Mouse (Mus musculus) kidney, embryonic 15.5 days (tissue): ENCODE results near the gene Ugt1a6a. TPM values are rescaled to one million over a fixed set of nuclear protein-coding genes. Genes with fewer than 3 reads are reported as not detected.
A peak's percentile ranks its signal among the peaks of the same experiment; 100 is the strongest.
"Not testable (repeated sequence)": the region's sequence is repeated elsewhere in the genome, so short reads cannot be mapped to it uniquely, and the experiment has no call there.

Experiments used
- ATAC-seq: fragments of 200-750 bp; cut with Nextera tagmentation; replicated peaks from 2 replicates; pipeline ENCODE4 v1.8.0; 2017; ENCODE audit warnings: moderate TSS enrichment; ENCODE audit not compliant: low FRiP score
- H3K27ac ChIP-seq: fragments of 300-500 bp; sonication (generic); 2 replicates; pipeline ENCODE4 v1.5.1; 2015; ENCODE audit warnings: mild to moderate bottlenecking, inconsistent platforms
- H3K27me3 ChIP-seq: fragments of 300-500 bp; sonication (generic); 2 replicates; pipeline ENCODE4 v1.6.1; 2015; ENCODE audit warnings: inconsistent platforms
- H3K36me3 ChIP-seq: fragments of 300-500 bp; sonication (generic); 2 replicates; pipeline ENCODE4 v1.6.1; 2015; ENCODE audit warnings: inconsistent platforms
- H3K4me1 ChIP-seq: fragments of 300-500 bp; sonication (generic); 2 replicates; pipeline ENCODE4 v1.6.1; 2015; ENCODE audit warnings: inconsistent platforms
- H3K4me2 ChIP-seq: fragments of 300-500 bp; sonication (generic); 2 replicates; pipeline ENCODE4 v1.6.1; 2015; ENCODE audit warnings: moderate library complexity, mild to moderate bottlenecking, inconsistent platforms
- H3K4me3 ChIP-seq: fragments of 300-500 bp; sonication (generic); replicated peaks from 2 replicates; pipeline ENCODE4 v1.5.1; 2015; ENCODE audit warnings: mild to moderate bottlenecking, inconsistent platforms
- H3K9ac ChIP-seq: fragments of 300-500 bp; sonication (generic); 2 replicates; pipeline ENCODE4 v1.6.1; 2015; ENCODE audit warnings: mild to moderate bottlenecking, inconsistent platforms
- H3K9me3 ChIP-seq: fragments of 300-500 bp; sonication (generic); replicated peaks from 2 replicates; pipeline ENCODE4 v1.6.1; 2016; ENCODE audit warnings: inconsistent platforms
- WGBS: fragments of 180-500 bp; shearing (Covaris S2); methylation state at CpG from one replicate; pipeline ENCODE4 v1.1.7; 2015; ENCODE audit warnings: mixed read lengths; 5-methylcytosine and 5-hydroxymethylcytosine counted together
- polyA plus RNA-seq: library from polyadenylated mRNA; unstranded; fragments of >200 nt; fragmentation: Nextera tagmentation; extraction: Ambion mirVana; gene quantifications from 2 replicates; pipeline ENCODE4 v1.2.1, GENCODE M21; 2015

Gene Ugt1a6a
- polyA plus RNA-seq, 1 experiment from 2014 or later: 3.1 TPM

- H3K4me1 ChIP-seq: peaks cover 11% of the 10 kb centered on the region
- no peak overlapping the region for H3K27ac ChIP-seq
- no peak overlapping the region for H3K4me2 ChIP-seq
- H3K9me3 ChIP-seq: no peaks in the 10 kb centered on the region
- no peak overlapping the region for H3K9ac ChIP-seq
- no peak for ATAC-seq
- H3K4me3 ChIP-seq: no peak overlapping the region
- H3K36me3 ChIP-seq: no peaks in the 10 kb centered on the region
- WGBS: 82% methylated on average over 1 of the region's 1 CpGs
- H3K27me3 ChIP-seq: no peaks in the 10 kb centered on the region
Measured at GRCm38 (mm10) chr1:88138145-88138544, 3.5 kb downstream of the Ugt1a6a start.

- not testable (repeated sequence) for H3K9ac ChIP-seq, H3K27me3 ChIP-seq, H3K27ac ChIP-seq, H3K4me2 ChIP-seq, H3K36me3 ChIP-seq, H3K9me3 ChIP-seq, H3K4me1 ChIP-seq, H3K4me3 ChIP-seq
- ATAC-seq: peak; percentile 83
- WGBS: 43% methylated on average over 1 of the region's 1 CpGs
Measured at GRCm38 (mm10) chr1:88140492-88140891, 5.9 kb downstream of the Ugt1a6a start.

GRCm38 (mm10) chr1:88143966-88144675 lies 9.5 kb downstream of the Ugt1a6a start:
- H3K36me3 ChIP-seq, H3K4me3 ChIP-seq, H3K4me2 ChIP-seq, H3K9ac ChIP-seq, H3K4me1 ChIP-seq, H3K27ac ChIP-seq, H3K27me3 ChIP-seq, H3K9me3 ChIP-seq: not testable (repeated sequence)
- 0 out of 2 replicates have a peak, but pooled peaks have one; percentile 36 for ATAC-seq
- 3% methylated on average over 5 of the region's 5 CpGs for WGBS

- H3K9ac ChIP-seq, H3K9me3 ChIP-seq, H3K4me3 ChIP-seq, H3K36me3 ChIP-seq, ATAC-seq, H3K4me2 ChIP-seq, H3K27me3 ChIP-seq, H3K27ac ChIP-seq, H3K4me1 ChIP-seq: not testable (repeated sequence)
- 83% methylated on average over 2 of the region's 2 CpGs for whole genome bisulfite sequencing
Measured at GRCm38 (mm10) chr1:88145278-88145677, 10.7 kb downstream of the Ugt1a6a start.

- not testable (repeated sequence) for H3K4me3 ChIP-seq, H3K27me3 ChIP-seq, H3K9me3 ChIP-seq, H3K4me2 ChIP-seq, H3K36me3 ChIP-seq, ATAC-seq, H3K9ac ChIP-seq, H3K4me1 ChIP-seq, H3K27ac ChIP-seq
- WGBS: 79% methylated on average over 2 of the region's 2 CpGs
Measured at GRCm38 (mm10) chr1:88150133-88150532, 15.5 kb downstream of the Ugt1a6a start.

GRCm38 (mm10) chr1:88158430-88158829 lies 23.8 kb downstream of the Ugt1a6a start:
- H3K27me3 ChIP-seq: no peaks in the 10 kb centered on the region
- H3K9ac ChIP-seq: no peak overlapping the region
- H3K4me2 ChIP-seq: no peak overlapping the region
- WGBS: 78% methylated on average over 2 of the region's 2 CpGs
- H3K27ac ChIP-seq: no peak overlapping the region
- H3K4me3 ChIP-seq: no peak overlapping the region
- no peaks in the 10 kb centered on the region for H3K4me1 ChIP-seq
- no peaks in the 10 kb centered on the region for H3K9me3 ChIP-seq
- no peak for ATAC-seq
- no peaks in the 10 kb centered on the region for H3K36me3 ChIP-seq

- H3K4me2 ChIP-seq: no peak within 1 kb of the TSS
- H3K27me3 ChIP-seq: no peaks in the 10 kb centered on the region
- H3K9ac ChIP-seq: no peak within 1 kb of the TSS
- no peak within 1 kb of the TSS for H3K27ac ChIP-seq
- H3K4me3 ChIP-seq: no peak within 1 kb of the TSS
- H3K36me3 ChIP-seq: no peaks in the 10 kb centered on the region
- H3K9me3 ChIP-seq: no peaks in the 10 kb centered on the region
- no peak for ATAC-seq
- WGBS: 81% methylated on average over 5 of the region's 5 CpGs
- H3K4me1 ChIP-seq: no peaks in the 10 kb centered on the region
Measured at GRCm38 (mm10) chr1:88165711-88166110, 31.1 kb downstream of the Ugt1a6a start, which contains the start of gene Ugt1a5. TSS of gene Ugt1a5 (plus strand) at chr1:88166012.

GRCm38 (mm10) chr1:88172190-88172589 lies 37.6 kb downstream of the Ugt1a6a start:
- H3K36me3 ChIP-seq, H3K27me3 ChIP-seq, ATAC-seq, H3K4me2 ChIP-seq, H3K27ac ChIP-seq, H3K4me3 ChIP-seq, H3K4me1 ChIP-seq, H3K9ac ChIP-seq: not testable (repeated sequence)
- 72% methylated on average over 7 of the region's 7 CpGs for WGBS
- H3K9me3 ChIP-seq: peaks cover 13% of the 10 kb centered on the region

GRCm38 (mm10) chr1:88179657-88180056 lies 45.0 kb downstream of the Ugt1a6a start:
- Histone ChIP-seq H3K4me2 (no peak overlapping the region), H3K4me3 (no peak overlapping the region), H3K36me3 (peaks cover 4% of the 10 kb centered on the region; the same call in 1 of the 2 replicates), H3K9ac (no peak overlapping the region), H3K4me1 (no peaks in the 10 kb centered on the region), H3K9me3 (peaks cover 21% of the 10 kb centered on the region), H3K27ac (no peak overlapping the region), H3K27me3 (no peaks in the 10 kb centered on the region)
- ATAC-seq: no peak
- WGBS: 96% methylated on average over 1 of the region's 1 CpGs

- Histone ChIP-seq H3K4me1 (no peaks in the 10 kb centered on the region), H3K4me2 (no peak overlapping the region), H3K27me3 (no peaks in the 10 kb centered on the region), H3K36me3 (no peaks in the 10 kb centered on the region), H3K4me3 (no peak overlapping the region), H3K27ac (no peak overlapping the region), H3K9ac (no peak overlapping the region), H3K9me3 (no peaks in the 10 kb centered on the region)
- ATAC-seq: no peak
- WGBS: 89% methylated on average over 5 of the region's 5 CpGs
Measured at GRCm38 (mm10) chr1:88186325-88186935, 51.8 kb downstream of the Ugt1a6a start.

- H3K9me3 ChIP-seq: no peaks in the 10 kb centered on the region
- WGBS: 76% methylated on average over 3 of the region's 3 CpGs
- no peaks in the 10 kb centered on the region for H3K27me3 ChIP-seq
- no peak for ATAC-seq
- H3K4me2 ChIP-seq: no peak overlapping the region
- no peak overlapping the region for H3K27ac ChIP-seq
- no peak overlapping the region for H3K9ac ChIP-seq
- no peak overlapping the region for H3K4me3 ChIP-seq
- H3K4me1 ChIP-seq: no peaks in the 10 kb centered on the region
- no peaks in the 10 kb centered on the region for H3K36me3 ChIP-seq
Measured at GRCm38 (mm10) chr1:88192136-88192535, 57.5 kb downstream of the Ugt1a6a start.

GRCm38 (mm10) chr1:88195687-88196086 lies 61.1 kb downstream of the Ugt1a6a start:
- no peaks in the 10 kb centered on the region for H3K27me3 ChIP-seq
- peaks cover 3% of the 10 kb centered on the region; the same call in 1 of the 2 replicates for H3K4me1 ChIP-seq
- no peak overlapping the region for H3K9ac ChIP-seq
- H3K36me3 ChIP-seq: no peaks in the 10 kb centered on the region
- 54% methylated on average over 1 of the region's 1 CpGs for WGBS
- no peaks in the 10 kb centered on the region for H3K9me3 ChIP-seq
- no peak overlapping the region for H3K4me3 ChIP-seq
- H3K4me2 ChIP-seq: no peak overlapping the region
- peak; percentile 60; the same call in 1 of the 2 replicates for ATAC-seq
- H3K27ac ChIP-seq: no peak overlapping the region
